Mouse (Mus musculus) liver, embryonic 12.5 days (tissue): ENCODE results near the gene Itga11. TPM values are rescaled to one million over a fixed set of nuclear protein-coding genes. Genes with fewer than 3 reads are reported as not detected.

Source experiments
- ATAC-seq: fragments of 200-750 bp; cut with Nextera tagmentation; 2 replicates; pipeline ENCODE4 v1.8.0; 2017; ENCODE audit warnings: moderate number of reproducible peaks, mild to moderate bottlenecking, moderate library complexity
- H3K27ac ChIP-seq: fragments of 300-500 bp; sonication (generic); 2 replicates; pipeline ENCODE4 v1.5.1; 2016; ENCODE audit warnings: mild to moderate bottlenecking
- H3K27me3 ChIP-seq: fragments of 300-500 bp; sonication (generic); replicated peaks from 2 replicates; pipeline ENCODE4 v1.6.1; 2016; ENCODE audit warnings: mild to moderate bottlenecking, moderate library complexity
- H3K36me3 ChIP-seq: fragments of 300-500 bp; sonication (generic); 2 replicates; pipeline ENCODE4 v1.6.1; 2016; ENCODE audit warnings: mild to moderate bottlenecking, moderate library complexity
- H3K4me1 ChIP-seq: fragments of 300-500 bp; sonication (generic); 2 replicates; pipeline ENCODE4 v1.6.1; 2016
- H3K4me2 ChIP-seq: fragments of 300-500 bp; sonication (generic); 2 replicates; pipeline ENCODE4 v1.6.1; 2016; ENCODE audit warnings: mild to moderate bottlenecking, moderate library complexity
- H3K4me3 ChIP-seq: fragments of 300-500 bp; sonication (generic); 2 replicates; pipeline ENCODE4 v1.5.1; 2016; ENCODE audit warnings: mild to moderate bottlenecking, moderate library complexity
- H3K9ac ChIP-seq: fragments of 300-500 bp; sonication (generic); 2 replicates; pipeline ENCODE4 v1.6.1; 2016; ENCODE audit warnings: mild to moderate bottlenecking, moderate library complexity
- H3K9me3 ChIP-seq: fragments of 300-500 bp; sonication (generic); replicated peaks from 2 replicates; pipeline ENCODE4 v1.6.1; 2016; ENCODE audit warnings: mild to moderate bottlenecking, moderate library complexity
- WGBS: fragments of 180-500 bp; shearing (Covaris S2); methylation state at CpG from one replicate; pipeline ENCODE4 v1.1.7; 2016; ENCODE audit not compliant: insufficient replicate concordance; 5-methylcytosine and 5-hydroxymethylcytosine counted together
- polyA plus RNA-seq: library from polyadenylated mRNA; unstranded; fragments of >200 nt; fragmentation: Nextera tagmentation; extraction: Ambion mirVana; gene quantifications from 2 replicates; pipeline ENCODE4 v1.2.1, GENCODE M21; 2016

Gene Itga11
- 0.12 and 0.21 TPM in 2 replicates for polyA plus RNA-seq

DNA sequence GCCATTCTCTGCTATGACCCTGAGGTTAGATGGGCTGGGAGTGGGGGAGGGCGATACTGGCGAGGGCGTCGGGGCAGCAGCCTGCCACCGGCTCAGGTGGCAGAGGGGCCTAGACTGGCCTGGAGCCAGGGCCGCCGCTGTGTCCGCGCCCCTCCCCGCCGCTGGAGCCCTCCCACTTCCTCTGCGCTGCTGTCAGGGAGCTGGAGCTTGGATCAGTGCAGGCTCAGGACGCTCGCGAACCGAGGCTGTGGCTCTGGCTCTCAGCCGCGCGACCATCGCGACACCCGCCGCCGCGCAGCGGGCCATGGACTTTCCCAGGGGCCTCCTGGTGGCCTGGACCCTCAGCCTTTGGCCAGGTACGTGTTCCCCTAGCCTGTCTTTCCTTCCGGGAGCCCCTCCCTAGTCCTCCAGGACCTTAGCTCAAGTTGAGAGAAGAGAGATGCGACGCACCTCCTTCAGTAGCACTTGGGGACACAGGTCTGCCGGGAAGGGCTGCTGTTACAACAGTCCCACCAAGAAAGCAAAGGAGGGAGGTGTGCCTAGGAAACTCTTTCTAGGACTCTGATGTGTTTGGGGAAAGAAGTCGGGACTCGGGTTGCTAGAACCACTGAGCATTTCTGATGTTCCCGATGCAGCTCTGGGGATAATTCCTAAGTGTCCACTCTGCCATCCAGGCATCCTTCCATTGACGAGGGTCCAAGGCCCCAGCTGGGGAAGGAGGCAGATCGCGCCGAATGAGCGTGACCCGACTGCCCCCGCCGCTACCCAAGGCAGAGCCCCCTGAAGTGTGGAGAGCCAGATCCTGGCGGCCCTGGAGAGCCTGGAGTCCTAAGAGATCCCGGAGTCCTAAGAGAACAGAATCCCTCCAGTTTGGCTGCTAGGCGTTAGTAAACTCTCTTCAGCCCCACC lies at the start of gene Itga11:
Itga11 (plus strand) TSS at position 186 of the 909 bp plus-strand sequence.
- ATAC-seq, result no peak
- no peak within 1 kb of the TSS for H3K9ac ChIP-seq
- peak within 1 kb of the TSS; percentile 32 for H3K4me3 ChIP-seq

DNA sequence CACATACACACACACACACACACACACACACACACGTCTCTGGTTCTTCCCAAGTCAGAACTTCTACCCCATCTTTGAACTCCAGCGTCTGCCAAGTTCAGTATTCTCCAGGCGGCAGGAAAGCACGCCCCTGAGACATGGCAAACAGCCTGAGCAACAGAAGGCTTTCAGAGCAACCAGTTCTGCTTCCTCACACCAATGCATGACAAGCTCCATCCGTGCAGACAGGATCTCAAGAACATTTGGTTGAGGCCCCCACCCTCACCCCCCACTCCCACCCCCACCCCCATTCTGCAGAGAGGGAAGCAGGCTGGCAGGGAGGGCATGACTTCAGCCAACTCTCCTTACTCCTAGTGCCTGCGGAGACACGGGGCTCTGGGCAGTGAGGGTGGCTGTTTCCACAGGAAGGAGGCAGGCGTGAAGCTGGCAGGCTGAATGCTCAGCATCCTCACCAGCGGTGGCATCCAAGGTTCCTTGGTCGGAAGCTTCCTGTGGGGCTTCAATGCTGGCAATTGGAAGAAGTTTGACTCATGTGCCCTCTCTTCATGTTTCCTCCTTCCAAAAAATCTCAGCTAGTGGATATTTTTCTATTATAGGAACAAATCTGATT lies 46.9 kb upstream of the Itga11 start:
- Histone ChIP-seq H3K4me1 (no peaks in the 10 kb centered on the region), H3K4me3 (no peak overlapping the region), H3K36me3 (no peaks in the 10 kb centered on the region), H3K4me2 (no peak overlapping the region), H3K27ac (no peak overlapping the region), H3K27me3 (no peaks in the 10 kb centered on the region), H3K9me3 (no peaks in the 10 kb centered on the region), H3K9ac (no peak overlapping the region)
- no peak for ATAC-seq
- WGBS, result 53% methylated on average over 10 of the region's 10 CpGs

More for the DNA sequence above, at the start of gene Itga11:
- no peaks in the 10 kb centered on the region for H3K9me3 ChIP-seq
- 3% methylated on average over 43 of the region's 45 CpGs for WGBS
- peaks cover 63% of the 10 kb centered on the region for H3K27me3 ChIP-seq
- peak within 1 kb of the TSS; percentile 55 for H3K4me2 ChIP-seq
- H3K36me3 ChIP-seq, result no peaks in the 10 kb centered on the region
- no peak within 1 kb of the TSS for H3K27ac ChIP-seq
- H3K4me1 ChIP-seq, result no peaks in the 10 kb centered on the region; the same call in 1 of the 2 replicates

- WGBS, result 69% methylated on average over 6 of the region's 6 CpGs
- H3K27me3 ChIP-seq, result no peaks in the 10 kb centered on the region; the same call in 1 of the 2 replicates
- H3K36me3 ChIP-seq, result no peaks in the 10 kb centered on the region
- H3K4me2 ChIP-seq, result no peak overlapping the region
- H3K4me3 ChIP-seq, result no peak overlapping the region
- no peak overlapping the region for H3K27ac ChIP-seq
- no peaks in the 10 kb centered on the region for H3K4me1 ChIP-seq
- no peak overlapping the region for H3K9ac ChIP-seq
- no peak for ATAC-seq
- no peaks in the 10 kb centered on the region for H3K9me3 ChIP-seq
Measured at GRCm38 (mm10) chr9:62632392-62632791, 45.2 kb upstream of the Itga11 start.

DNA sequence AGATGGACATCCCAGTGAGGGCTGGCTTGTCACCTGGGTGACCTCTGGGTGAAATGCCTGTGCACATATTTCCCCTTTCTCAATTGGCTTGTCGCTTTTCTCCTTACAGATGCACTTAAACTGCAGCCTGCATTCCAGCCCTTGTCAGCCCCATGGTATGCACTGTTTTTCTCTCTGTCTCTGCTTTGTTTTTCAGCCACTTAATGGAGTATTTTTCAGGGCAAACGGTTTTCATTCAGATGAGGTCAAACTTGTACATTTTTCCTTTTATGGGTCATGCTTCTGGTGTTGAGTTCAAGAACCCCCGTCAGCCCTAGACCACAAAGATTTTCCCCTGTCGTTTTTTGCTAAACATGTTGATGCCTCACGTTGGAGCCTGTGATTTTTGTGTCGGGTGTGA lies 39.6 kb upstream of the Itga11 start:
- no peak for ATAC-seq
- Histone ChIP-seq H3K27ac (no peak overlapping the region), H3K4me3 (no peak overlapping the region), H3K27me3 (no peaks in the 10 kb centered on the region; the same call in 1 of the 2 replicates), H3K9ac (no peak overlapping the region), H3K4me2 (no peak overlapping the region), H3K9me3 (no peaks in the 10 kb centered on the region), H3K4me1 (no peaks in the 10 kb centered on the region), H3K36me3 (no peaks in the 10 kb centered on the region)
- 45% methylated on average over 6 of the region's 6 CpGs for WGBS

DNA sequence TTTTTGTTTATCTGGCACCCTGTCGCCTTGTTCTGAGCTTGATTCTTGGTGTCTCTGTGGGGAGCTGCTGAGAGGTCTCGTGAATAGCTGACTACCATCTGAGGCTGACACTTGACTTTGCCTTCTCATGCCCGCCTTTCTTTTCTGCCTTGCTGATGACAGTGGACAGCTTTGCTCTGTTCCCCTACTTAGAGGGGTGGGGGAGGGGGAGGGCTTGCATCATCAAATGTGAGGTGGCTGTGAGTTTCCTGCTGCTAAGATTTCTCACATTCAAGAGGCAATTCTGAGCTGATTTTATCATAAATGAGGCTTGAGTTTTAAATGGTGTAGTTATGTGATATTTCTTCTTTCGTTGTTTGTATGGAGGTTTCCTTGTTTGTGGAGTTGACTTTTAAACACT lies 37.9 kb upstream of the Itga11 start:
- no peak overlapping the region for H3K4me3 ChIP-seq
- H3K9ac ChIP-seq, result no peak overlapping the region
- ATAC-seq, result no peak
- no peak overlapping the region for H3K27ac ChIP-seq
- no peak overlapping the region for H3K4me2 ChIP-seq
- WGBS, result 47% methylated on average over 4 of the region's 4 CpGs
- H3K4me1 ChIP-seq, result no peaks in the 10 kb centered on the region
- no peaks in the 10 kb centered on the region for H3K36me3 ChIP-seq
- H3K9me3 ChIP-seq, result no peaks in the 10 kb centered on the region
- H3K27me3 ChIP-seq, result no peaks in the 10 kb centered on the region; the same call in 1 of the 2 replicates

DNA sequence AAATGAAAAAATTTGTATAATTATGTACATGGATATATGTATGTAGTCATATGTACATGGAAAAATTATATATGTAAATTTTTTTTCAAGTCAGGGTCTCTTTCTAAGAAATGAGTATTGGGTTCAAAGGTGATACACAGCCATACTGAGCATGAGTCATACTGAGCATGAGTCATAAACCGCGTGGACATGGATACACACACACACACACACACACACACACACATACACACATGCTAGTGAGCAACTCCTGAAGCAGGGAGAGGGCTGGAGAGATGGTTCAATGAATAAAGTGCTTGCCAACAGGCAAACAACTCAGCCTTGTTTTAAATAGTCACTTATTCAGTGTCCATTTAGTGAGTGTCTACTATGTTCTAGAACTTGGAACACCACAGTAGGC lies 37.4 kb upstream of the Itga11 start:
- H3K36me3 ChIP-seq, result no peaks in the 10 kb centered on the region
- ATAC-seq, result no peak
- no peaks in the 10 kb centered on the region; the same call in 1 of the 2 replicates for H3K27me3 ChIP-seq
- no peak overlapping the region for H3K4me3 ChIP-seq
- H3K27ac ChIP-seq, result no peak overlapping the region
- H3K9me3 ChIP-seq, result no peaks in the 10 kb centered on the region
- H3K9ac ChIP-seq, result no peak overlapping the region
- no peak overlapping the region for H3K4me2 ChIP-seq
- 82% methylated on average over 2 of the region's 2 CpGs for WGBS
- no peaks in the 10 kb centered on the region for H3K4me1 ChIP-seq

DNA sequence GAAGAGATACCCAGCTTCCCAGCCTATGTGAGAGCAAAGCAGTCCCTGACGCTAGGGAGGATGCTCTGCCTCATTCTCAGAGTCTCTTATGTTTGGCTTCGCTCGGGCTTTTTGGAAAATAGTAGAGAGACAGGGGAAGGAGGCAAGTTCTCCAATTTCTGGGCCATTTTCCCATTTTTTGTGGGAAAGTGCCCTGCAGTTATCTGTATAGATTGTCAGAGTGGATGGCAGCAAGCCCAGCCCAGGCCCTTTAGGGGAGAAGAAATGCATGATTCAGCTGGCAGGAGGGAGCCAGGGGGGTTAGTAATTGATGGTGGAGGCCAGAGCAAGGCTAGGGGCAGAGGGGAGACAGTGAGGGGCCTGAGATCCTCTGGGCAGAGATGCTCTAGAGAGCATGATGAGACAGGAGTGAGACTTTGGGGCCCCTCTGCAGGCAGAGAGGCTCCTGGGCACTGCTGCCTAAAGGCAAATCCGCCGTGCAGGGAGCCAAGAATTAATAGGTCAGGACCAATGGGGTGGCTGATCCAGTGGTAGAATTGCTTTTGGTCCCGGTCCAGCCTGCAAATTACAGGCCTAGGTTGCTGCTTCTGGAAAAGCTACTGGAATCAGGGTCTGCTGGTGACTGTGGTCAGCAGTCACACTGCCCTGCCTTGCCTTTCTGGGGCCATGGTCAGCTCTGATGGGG lies 31.8 kb upstream of the Itga11 start:
- Histone ChIP-seq H3K27ac (no peak overlapping the region), H3K27me3 (no peaks in the 10 kb centered on the region), H3K4me1 (no peaks in the 10 kb centered on the region), H3K9ac (no peak overlapping the region), H3K36me3 (no peaks in the 10 kb centered on the region), H3K4me3 (no peak overlapping the region), H3K4me2 (no peak overlapping the region), H3K9me3 (no peaks in the 10 kb centered on the region)
- WGBS, result 62% methylated on average over 6 of the region's 6 CpGs
- no peak for ATAC-seq

DNA sequence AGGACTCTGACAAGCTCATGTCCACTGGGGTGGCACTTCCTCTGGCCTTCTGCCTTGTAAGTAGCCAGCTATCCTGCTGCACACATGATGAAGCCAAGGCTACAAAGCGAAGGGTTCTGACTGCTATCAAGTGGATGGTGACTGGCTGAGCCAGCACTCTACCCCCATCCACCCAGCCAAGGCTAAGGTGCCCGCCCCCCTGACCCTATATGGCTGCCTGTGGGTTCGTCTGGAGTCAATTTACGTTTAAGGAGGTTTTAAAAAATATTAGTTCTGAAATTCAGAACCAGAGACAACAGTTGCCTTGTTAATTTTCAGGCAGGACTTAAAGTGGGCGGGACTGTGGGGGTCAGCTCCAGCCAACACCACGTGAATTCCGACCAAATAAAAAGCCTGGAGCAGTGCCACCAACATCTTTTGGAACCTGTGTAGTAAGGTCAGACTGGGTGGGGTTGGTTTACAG lies 30.9 kb upstream of the Itga11 start:
- ATAC-seq, result no peak
- Histone ChIP-seq H3K27me3 (no peaks in the 10 kb centered on the region), H3K4me1 (no peaks in the 10 kb centered on the region), H3K36me3 (no peaks in the 10 kb centered on the region), H3K9me3 (no peaks in the 10 kb centered on the region), H3K27ac (no peak overlapping the region), H3K4me2 (no peak overlapping the region), H3K9ac (no peak overlapping the region), H3K4me3 (no peak overlapping the region)
- WGBS, result 53% methylated on average over 7 of the region's 7 CpGs

- 68% methylated on average over 3 of the region's 3 CpGs for WGBS
Measured at GRCm38 (mm10) chr9:62649444-62649843, 28.2 kb upstream of the Itga11 start.

GRCm38 (mm10) chr9:62650764-62651163 lies 26.9 kb upstream of the Itga11 start:
- Histone ChIP-seq H3K9me3 (no peaks in the 10 kb centered on the region), H3K4me2 (no peak overlapping the region), H3K36me3 (no peaks in the 10 kb centered on the region), H3K27ac (no peak overlapping the region), H3K27me3 (no peaks in the 10 kb centered on the region), H3K4me1 (no peaks in the 10 kb centered on the region), H3K4me3 (no peak overlapping the region), H3K9ac (no peak overlapping the region)
- WGBS, result 74% methylated on average over 6 of the region's 6 CpGs
- no peak for ATAC-seq

More at GRCm38 (mm10) chr9:62649444-62649843, 28.2 kb upstream of the Itga11 start:
- no peak overlapping the region for H3K9ac ChIP-seq
- H3K4me1 ChIP-seq, result no peaks in the 10 kb centered on the region
- H3K9me3 ChIP-seq, result no peaks in the 10 kb centered on the region
- H3K4me3 ChIP-seq, result no peak overlapping the region
- no peaks in the 10 kb centered on the region for H3K27me3 ChIP-seq
- ATAC-seq, result no peak
- no peak overlapping the region for H3K4me2 ChIP-seq
- no peaks in the 10 kb centered on the region for H3K36me3 ChIP-seq
- no peak overlapping the region for H3K27ac ChIP-seq

GRCm38 (mm10) chr9:62654336-62654735 lies 23.3 kb upstream of the Itga11 start:
- Histone ChIP-seq H3K4me3 (no peak overlapping the region), H3K36me3 (no peaks in the 10 kb centered on the region), H3K4me1 (no peaks in the 10 kb centered on the region), H3K9me3 (no peaks in the 10 kb centered on the region), H3K4me2 (no peak overlapping the region), H3K27ac (no peak overlapping the region), H3K9ac (no peak overlapping the region), H3K27me3 (no peaks in the 10 kb centered on the region)
- no peak for ATAC-seq
- 59% methylated on average over 6 of the region's 6 CpGs for WGBS

DNA sequence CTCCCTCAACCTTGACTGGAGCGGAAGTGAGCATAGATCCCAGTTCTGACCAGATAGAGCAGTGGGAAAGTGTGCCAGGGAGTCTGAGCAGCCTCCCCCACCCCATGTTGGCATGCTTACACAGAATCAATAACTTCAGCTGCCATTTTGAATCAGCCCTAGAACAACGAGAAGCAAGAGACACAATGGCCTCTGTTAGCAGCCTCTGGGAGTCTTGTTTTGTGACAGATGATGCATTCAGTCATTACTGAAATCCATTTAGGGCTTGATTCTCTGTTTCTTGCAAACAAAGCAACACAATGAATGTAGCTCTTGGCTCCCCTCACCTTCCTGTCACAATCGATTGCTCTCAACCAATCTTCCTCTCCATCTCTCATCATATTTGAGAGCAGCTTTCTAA lies 19.6 kb upstream of the Itga11 start:
- Histone ChIP-seq H3K27ac (no peak overlapping the region), H3K4me3 (no peak overlapping the region), H3K36me3 (no peaks in the 10 kb centered on the region), H3K9me3 (no peaks in the 10 kb centered on the region), H3K4me2 (no peak overlapping the region), H3K27me3 (no peaks in the 10 kb centered on the region), H3K9ac (no peak overlapping the region), H3K4me1 (no peaks in the 10 kb centered on the region)
- WGBS, result 72% methylated on average over 3 of the region's 3 CpGs
- no peak for ATAC-seq
